Mouse (Mus musculus) cerebellum, postnatal 25 days (tissue): ENCODE measurements at regions not wholly inside any gene's neighbourhood (a gene's known extent, or its start where the extent isn't known, plus 50 kb on each side); places are given as distances from the start of the nearest gene placed in this dataset.

ENCODE experiments used
- DNase-seq, 2 experiments: peaks; one replicate each; pipeline ENCODE4 v3.0.0; 2021; ENCODE audit warnings: mixed read lengths in 2 of 2

DNA sequence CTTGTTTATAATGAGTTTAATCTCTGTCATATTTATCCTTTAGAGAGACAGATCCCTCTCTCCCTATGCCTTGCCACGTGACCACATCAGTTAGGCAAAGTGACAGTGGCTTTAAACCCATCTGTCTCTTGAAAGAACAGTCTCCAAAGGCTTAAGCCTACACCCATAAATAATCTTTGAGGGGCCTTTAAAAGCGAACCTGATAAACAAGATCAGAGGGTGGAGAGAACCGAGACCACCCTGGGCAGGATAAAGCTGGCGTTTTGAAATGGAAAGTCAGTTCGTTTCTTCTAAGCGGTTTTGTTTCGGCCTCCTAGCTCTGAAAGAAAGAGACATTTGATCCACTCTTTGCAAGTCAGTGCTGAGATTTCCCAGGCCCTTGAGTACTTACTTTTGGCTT lies 149.5 kb downstream of the Ackr3 start:
- DNase-seq = no peak

DNA sequence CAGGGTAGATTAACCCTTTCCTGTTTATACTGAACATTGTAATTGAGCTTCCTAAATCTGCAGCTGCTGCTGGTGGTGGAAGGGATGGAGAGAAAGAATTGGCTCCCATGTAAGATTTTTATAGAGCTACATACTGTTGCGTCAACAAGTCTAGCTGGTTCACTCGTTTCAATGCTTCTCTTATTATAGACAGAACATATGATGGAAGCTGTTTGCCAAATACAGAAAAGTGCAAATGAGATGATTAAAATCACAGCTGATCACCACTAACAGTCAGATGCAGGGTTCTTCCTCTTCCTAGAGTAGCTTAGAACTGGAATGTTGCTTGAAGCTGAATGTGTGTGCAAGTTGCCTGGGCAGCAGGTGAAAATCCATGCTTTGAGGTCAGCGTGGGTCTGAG lies 152.8 kb downstream of the Ackr3 start:
- DNase-seq = no peak

DNA sequence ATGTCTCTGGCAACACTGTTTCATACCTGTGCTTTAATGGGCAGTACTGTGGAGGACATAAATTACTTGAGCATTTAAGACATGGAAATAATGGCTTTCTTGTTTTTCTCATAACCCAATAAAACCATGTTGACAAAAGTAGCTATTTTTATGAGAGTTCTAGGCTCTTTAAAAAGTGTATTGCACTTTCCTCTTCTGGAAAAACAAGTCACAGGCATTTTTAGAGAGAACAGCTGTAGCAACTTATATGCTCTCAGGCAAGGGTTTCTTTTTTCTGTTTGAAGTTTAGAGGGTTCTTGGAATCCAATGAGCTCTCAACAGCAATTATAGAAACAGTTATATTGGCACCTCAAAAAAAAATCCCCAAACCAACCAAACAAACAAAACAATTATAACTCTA lies 153.6 kb downstream of the Ackr3 start:
- DNase-seq = no peak

DNA sequence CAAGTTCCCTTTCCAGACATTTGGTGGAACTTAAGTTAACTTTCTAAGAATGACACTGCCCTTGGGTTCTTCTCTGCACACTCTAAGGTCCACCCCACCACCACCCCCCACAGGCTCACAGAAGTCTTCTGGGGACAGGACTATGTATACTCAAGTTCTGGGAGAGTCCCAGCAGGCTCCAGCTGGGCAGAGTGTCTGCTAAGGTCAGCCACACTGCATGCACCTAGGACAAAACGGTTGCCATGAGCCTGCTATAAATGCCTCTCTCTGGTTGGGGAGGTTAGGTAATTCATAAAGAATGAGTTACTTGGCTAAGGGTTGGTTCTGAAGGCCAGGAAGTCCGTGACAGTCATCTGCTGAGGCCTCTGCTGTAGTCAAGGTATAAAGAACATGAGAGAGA lies 155.2 kb downstream of the Ackr3 start:
- DNase-seq = no peak

DNA sequence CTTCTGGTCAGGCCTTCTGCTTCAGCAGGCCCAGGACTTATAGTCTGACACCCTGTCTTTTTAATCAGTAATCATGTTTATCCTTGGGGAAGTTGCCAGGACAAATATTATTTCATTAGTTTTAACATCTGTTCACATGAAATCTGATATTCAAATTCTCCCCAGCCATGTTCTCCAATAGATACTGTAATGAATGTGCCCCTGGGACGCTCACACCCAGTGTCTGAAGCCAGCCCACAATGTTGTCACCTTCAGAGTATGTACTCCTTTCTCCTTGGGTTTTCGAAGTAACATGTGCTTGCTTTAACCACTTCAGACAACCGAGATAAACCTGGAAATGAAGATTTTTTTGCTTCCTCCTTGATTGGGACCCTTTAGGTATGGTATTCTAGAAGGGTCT lies 156.3 kb downstream of the Ackr3 start:
- DNase-seq = no peak

DNA sequence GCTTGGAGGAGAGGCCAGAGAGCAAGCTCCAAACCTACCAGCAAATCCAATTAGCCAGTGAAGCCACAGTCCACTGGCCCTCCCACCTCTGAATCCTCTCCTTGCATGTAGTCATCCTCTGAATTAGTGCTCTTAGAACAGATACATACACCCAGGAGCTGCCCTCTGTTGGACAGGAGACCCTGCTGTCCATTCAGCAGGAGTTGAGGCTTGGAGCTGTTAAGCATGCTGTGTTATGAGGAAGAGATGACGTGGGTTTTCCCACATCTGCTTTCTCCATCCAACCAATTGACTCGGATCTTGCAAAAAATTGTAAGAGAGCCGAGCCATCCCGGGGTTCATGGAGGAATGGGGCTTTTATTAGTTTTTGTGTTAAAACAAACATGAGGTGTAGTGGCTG lies 160.7 kb downstream of the Ackr3 start:
- DNase-seq = no peak

DNA sequence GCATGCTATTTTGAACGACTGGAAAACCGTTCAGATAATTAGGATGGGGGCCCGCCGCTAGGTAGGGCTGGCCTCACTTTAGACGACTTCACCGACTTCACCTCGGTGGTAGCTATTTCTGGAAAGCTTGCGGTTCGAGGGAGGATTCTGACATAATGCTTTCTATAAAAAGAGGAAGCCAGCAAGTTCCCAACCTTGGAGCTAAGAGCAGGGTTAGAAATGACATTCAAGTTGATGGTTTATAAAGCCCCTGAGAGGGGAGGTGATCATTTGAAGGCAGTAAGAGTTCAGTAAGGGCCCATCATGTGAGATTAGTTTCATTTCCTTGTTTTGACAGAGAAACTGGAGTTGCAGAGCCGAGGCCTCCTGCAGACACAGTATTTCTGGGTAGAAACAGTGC lies 164.8 kb downstream of the Ackr3 start:
- no peak for DNase-seq

DNA sequence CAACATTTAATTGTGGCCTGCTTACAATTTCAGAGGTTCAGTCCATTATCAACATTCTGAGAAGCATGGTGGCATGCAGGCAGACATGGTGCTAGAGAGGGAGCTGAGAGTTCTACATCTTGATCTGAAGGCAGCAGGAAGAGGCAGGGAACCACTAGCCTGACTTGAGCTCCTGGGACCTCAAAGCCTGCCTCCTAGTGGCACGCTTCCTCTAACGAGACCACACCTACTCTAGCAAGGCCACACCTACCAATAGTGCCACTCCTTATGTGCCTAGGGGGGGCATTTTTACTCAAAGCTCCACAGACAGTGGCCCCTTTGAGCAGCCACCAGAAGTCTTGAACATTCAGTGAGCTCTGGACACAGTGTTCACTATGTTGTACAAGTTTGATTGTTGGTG lies 165.5 kb downstream of the Ackr3 start:
- no peak for DNase-seq

DNA sequence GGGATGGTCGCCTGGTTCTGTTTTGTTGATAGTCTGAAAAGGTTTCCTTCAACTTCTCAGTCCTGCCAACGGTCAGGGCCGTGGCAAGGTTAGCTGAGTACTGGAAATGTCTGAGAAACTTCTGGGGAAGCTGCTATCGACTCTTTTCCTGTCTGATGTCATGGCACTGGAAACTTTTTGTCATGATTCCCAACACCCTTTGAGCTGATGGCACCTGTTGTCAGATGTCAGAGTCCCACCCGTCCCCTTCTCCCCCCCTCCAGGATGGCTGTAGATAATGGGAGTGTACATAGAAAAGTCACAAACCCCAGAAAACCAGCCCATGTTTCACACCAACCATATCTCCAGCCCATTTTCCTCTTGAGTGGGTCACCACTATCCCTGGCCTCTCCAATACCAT lies 167.0 kb downstream of the Ackr3 start:
- DNase-seq = no peak

DNA sequence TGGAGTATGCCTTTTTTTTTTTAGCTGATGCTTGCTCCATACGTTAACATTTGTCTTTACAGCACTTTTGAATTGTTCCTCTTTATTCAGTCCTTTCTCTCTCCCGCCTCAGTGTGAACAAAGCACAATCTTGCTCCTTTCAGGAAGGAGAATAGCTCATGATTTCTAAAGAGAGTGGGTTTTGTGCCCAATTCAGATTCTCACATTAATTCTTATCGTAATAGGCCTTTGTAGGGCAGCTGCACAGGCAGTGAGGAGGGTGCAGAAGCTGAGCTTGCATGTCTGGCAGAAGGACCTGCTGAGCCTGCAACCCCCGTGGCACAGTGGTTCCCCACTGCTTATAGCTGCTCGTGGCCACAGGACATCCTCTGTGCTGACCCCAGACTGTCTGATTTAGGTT lies 169.2 kb downstream of the Ackr3 start:
- no peak for DNase-seq

DNA sequence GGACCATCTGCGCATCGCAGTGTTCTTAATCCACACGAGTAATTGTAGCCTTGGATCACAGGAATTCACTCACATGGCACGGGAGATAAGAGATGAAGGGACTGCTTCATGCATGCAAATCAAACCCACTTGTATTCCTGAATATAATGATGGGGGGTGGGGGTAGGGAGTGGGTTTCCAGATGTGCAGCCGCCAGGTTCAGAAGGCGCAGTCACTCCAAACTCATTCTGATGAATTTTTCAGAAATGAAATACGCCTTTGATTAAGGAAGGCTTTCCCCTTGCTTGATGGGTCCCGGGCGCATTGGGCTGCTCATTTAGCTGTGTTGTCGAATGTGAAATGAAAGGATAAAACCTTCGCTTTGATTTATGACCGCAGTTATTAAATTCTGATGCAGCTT lies 170.7 kb downstream of the Ackr3 start:
- DNase-seq = no peak

DNA sequence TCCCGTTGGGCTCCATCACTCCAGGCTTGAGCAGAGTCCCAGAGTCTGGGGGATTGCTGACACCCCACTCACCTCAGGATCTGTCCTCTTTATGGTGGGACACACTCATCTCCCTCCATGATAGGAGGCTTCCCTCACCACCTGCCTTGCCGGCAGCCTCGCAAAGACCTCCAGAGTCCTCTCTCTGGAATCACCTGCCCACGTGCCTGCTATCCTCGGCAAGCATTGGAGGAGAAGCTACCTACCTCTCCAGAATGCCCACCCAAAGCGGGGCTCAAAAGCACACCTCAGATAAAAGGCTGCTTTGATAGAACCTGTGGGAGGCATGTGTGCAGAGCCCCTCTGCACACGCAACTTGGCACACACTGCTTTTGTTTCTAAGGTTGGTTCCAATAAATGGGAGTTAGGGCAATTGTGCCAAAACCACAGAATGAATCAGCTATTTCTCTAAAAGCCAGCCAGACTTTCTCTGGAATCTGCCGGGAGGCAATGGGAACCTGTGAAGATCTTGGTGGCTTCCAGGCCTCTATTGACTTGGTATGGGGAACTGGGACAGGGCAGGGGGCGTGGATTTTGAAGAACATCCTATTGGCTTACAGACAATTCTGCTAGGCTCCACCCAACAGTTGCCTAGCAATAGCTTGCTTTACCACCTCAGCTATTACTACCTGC lies 176.4 kb downstream of the Ackr3 start:
- DNase-seq = no peak

DNA sequence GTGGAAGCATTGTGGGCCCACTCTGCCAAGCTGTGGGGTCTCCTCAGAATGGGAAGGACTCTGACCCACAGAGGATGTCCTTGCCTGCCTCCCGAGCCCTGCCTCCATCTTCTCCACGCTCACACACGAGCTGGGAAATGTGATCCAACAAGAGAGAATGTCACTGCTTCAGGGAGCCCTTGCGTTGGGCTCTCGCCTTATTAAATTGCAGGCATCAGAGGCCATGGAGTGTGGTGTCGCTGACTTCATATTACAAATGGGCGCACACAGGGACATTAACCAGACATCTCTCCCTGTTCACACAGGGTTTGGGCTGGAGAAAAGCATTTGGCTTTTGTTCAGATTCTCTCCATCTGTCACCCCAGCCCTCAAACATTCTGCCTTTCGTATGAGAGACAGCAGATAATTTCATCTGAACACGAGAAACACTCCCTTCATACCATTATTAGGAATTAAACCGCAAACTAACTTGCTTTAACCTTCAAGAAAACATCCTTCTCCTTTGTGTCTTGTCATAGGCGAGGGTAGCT lies 179.2 kb downstream of the Ackr3 start:
- DNase-seq = peak; percentile 16 to 31

DNA sequence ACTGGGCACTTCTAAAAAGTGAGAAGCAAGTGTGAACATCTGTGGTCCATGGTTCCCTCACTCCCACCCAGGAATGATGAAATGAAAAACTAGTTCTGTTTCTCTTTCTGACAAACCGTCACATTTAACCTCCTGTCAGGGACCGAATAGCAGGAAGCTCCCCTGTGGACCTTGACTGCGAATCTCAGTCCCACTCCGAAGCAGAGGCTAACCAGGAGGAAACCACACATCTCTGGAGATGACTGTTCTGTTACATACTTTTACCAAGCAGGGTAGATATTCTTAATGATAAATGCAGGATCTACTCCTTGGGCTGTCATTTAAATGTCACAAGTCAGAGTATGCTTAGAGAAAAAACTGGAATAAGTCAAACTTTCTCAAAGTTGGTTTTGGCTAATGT lies 181.2 kb downstream of the Ackr3 start:
- no peak for DNase-seq

DNA sequence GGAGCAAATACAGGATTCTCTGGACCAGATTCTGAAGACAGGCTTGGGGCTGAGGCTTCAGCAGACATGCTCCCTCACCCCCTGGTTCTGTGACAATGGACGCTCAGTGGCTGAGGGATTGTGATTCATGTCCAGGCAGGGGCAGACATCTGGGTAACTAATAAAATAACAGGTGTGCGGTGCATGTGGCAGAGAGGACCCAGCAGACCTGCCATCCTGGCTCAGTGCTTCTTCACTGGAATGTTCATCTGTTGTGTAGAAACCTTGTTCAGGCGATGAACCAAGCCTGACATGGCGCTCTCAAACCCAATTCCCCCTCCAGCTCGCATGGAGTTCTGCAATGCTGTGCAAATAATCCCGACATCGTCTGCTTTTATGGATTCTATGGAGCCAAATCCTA lies 183.0 kb downstream of the Ackr3 start:
- DNase-seq = no peak

DNA sequence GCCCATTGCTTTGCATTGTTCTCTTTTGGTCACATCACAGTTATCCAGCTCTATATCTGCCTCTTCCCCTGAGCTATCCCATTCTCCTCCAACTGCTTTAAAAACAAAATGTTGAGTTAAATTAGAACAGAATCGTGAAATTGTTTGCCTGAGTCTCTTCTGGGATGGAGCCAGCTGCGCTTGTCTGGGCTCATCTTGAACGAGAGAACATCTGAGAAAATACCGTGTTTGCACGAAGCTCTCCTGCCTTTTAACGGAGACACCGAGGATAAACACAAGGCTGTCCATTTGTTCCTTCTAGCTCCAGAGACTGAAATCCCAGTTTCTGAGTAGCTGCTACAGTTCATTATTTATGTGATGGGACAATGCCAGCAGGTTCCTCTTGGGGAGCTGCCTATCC lies 186.6 kb downstream of the Ackr3 start:
- no peak for DNase-seq

DNA sequence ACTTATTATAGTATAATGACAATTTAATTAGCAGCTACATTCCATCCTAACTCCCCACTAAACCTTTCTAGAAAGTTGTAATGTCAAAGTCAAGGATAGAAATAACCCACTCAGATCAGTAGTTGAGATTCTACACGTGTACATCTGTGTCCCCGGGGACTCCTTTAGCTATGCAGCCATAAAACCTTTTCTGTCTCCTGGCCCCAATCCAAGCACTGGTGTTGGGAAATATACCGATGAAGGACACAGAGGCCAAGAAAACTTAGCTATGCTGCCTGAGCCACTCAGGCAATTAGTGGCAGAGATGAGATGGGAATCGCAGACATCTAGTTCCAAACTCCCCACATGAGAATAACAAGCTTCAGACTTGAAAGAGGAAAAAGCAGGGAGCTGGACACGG lies 190.1 kb downstream of the Ackr3 start:
- no peak for DNase-seq

DNA sequence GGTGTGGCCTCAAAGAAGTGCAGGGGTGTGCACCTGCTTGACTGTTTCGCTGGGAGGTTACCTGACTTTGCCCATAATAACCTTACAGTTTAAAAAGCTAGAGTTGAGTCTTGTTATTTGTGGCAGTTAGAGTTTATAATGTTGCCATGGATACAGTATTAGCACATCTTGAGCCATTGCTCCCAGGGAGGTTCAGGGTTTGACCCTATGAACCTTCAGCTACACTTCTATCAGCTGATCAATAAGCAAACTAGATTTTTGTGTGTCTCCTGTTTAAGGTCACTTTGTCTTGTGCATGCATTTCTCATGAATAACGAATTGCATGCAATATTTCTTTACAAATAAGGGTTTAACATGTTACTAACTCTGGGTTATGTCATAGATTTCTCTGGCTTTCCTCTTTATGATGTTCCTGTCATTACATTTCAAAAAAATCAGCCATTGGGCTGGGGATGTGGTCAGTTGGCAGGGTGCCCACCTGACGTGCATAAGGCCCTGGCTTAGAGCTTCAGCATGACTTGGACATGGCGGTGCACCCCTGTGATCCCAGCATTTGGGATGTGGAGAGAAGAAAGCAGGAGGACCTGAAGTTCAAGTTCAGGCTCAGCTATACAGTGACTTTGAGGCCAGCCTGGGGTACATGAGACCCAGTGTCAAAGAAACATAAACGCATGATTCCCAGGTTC lies 191.7 kb downstream of the Ackr3 start:
- DNase-seq = no peak

DNA sequence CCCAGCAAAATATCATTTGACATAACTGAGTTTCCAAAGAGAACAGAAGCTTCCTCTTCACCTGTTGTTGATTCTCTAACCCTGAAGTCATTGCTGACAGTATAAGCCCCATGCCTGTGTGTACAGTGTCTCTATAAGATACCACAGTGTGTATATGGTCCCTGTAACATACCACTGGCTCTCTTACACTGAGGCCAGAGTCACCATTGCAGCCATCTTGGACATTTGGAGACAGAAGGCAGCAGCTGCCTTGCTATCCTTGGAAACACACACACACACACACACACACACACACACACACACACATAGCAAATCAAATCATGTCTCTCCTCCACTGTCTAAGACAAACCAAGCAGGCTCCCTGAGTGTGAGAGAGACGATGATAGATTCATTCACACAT lies 192.9 kb downstream of the Ackr3 start:
- no peak for DNase-seq

DNA sequence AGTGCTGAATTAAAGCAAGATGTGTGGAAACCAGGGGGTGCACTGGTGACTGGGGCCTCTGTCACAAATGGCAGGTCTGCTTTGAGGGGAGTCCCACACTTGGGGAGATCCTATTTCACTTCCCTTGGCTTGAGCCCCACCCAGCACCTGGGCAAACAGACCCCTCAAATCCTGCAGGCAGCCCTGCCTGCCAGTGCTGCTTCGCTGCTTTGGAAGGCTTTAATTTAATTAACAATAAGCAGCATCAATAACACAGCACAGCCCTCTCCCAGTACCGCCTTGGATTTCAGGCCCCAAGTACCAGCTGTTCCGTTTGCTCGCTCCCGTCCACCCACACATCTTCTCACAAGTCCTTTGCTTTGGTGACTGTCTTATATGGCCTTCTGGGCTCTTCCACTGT lies 193.6 kb downstream of the Ackr3 start:
- DNase-seq = no peak

DNA sequence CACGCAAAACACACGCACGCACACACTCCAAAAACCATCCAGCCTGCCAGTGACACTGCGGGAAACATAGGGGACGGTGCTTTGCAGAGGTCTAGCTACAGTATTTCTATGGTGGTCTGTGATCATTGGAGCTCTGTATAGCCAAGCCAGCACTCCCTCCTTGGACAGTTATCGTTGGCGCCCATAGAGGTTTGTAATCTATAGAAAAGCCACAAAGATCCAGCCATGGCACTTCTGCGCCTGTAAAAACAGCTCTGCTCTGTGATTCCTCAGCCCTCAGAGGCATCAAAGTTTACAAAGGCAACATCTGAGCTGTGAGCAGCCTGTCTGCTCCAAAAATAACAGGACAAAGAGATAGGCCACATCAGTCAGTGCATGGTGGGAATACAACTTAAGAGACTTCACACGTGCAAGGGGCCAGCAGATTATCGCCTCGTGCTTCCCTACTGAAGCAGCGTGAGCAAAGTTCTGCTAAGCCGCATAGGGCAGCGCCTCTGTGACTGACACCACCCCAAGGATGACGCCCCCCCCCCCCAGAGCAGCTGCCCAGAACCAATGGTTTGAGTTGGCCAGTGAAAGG lies 194.7 kb downstream of the Ackr3 start:
- no peak for DNase-seq

DNA sequence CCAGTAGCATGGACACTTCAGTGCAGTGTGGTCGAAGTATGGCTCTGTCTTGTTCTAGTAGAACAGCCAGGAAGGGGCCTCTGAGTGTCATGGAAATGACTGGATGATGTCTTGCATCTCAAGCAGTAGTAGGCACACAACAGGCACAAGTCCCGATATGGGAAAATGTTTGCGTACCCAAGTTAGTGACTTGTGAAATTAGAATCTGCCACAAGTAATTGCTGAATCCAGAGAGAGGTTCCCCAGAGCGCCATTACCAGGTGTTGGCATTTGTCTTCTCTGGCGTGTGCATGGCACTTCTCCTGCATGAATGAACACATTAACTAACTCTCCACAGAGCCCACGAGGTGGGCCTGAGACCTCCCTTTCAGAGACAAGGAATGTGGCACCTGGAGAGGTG lies 199.3 kb downstream of the Ackr3 start:
- no peak for DNase-seq

DNA sequence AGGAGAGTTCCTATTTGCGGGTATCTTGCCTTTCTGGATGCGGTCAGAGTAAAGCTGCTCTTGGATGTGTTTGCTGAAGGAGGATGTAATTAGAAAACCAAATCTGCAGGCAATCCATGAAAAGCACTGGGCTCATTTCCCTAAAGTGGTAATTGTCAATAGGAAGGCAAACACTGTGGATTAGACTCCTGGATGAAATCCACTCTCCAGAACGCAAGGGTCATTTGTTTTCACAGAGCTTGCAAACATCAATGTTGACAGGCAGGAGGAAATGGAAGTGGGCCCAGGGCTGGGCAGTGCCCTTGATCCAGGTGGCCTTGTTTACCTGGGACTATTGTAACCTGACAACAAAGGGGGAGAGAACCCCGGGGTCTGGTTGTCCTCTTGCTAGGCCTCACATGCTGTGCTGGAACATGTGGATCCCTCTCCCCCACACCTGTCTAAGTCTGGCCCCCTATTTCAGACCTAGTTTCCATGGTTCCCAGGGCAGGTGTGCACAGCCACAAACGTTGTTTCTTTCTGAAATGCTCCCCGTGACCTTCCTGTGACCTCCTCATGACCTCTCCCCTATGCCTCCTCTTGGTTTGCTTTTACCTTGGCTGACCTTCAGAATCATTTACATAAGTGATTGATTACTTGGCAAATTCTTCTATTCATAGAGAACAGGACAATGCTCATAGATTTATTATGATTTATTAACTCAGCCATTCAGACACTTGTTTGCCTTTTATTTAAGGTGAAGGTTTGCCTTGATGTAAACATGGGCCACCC lies 197.9 kb upstream of the Cops8 start:
- DNase-seq = no peak

DNA sequence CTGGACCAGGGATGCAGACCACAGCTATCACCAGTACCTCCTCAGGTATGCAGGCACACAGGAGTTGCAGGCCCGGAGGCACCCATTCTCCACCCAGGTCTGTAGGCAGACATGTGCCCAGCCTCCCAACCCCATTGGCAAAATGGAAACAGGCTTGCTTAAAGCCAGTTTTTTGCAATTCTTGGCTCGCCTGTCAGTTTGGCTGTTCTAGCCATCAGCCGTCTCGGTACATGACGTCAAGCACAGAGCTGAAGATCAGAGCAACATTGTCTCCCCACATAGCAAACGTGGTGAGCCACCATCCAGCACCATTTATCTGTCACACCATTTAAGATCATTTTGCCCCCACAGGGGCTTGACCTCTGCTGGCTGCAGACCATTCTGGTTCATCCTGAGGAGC lies 196.1 kb upstream of the Cops8 start:
- no peak for DNase-seq
